Mouse (Mus musculus): ENCODE measurements around the gene Cactin. TPM values are rescaled to one million over a fixed set of nuclear protein-coding genes. Genes with fewer than 3 reads are reported as not detected.

The Cactin gene
- polyA plus RNA-seq, 1 experiment = 82.9 TPM

- TF ChIP-seq GATA1 (IDR thresholded peaks at IDR 0.05; ENCODE audit: low read length) = no peak
These were observed 16.2 kb upstream of the Cactin start for GRCm38 (mm10) chr10:81304597-81305238.

GRCm38 (mm10) chr10:81305663-81306062 is 15.2 kb upstream of the Cactin start:
- TF ChIP-seq GATA1 (IDR thresholded peaks at IDR 0.05; ENCODE audit: low read length) = no peak

- TF ChIP-seq GATA1 (IDR thresholded peaks at IDR 0.05; ENCODE audit: low read length) = no peak
These were observed 14.7 kb upstream of the Cactin start for GRCm38 (mm10) chr10:81306173-81306668.

GRCm38 (mm10) chr10:81306837-81307682 is 13.8 kb upstream of the Cactin start:
- TF ChIP-seq GATA1 (IDR thresholded peaks at IDR 0.05; ENCODE audit: low read length) = no peak

GRCm38 (mm10) chr10:81309571-81309970 is 11.3 kb upstream of the Cactin start:
- no peak for TF ChIP-seq GATA1 (IDR thresholded peaks at IDR 0.05; ENCODE audit: low read length)

GRCm38 (mm10) chr10:81313581-81313980 is 7.3 kb upstream of the Cactin start:
- TF ChIP-seq GATA1 (IDR thresholded peaks at IDR 0.05; ENCODE audit: low read length) = no peak

- no peak for TF ChIP-seq GATA1 (IDR thresholded peaks at IDR 0.05; ENCODE audit: low read length)
These were observed 6.7 kb upstream of the Cactin start for GRCm38 (mm10) chr10:81314201-81314600.

- TF ChIP-seq GATA1 (IDR thresholded peaks at IDR 0.05; ENCODE audit: low read length) = no peak
These were observed 5.3 kb upstream of the Cactin start for GRCm38 (mm10) chr10:81315587-81315986.

- no peak for TF ChIP-seq GATA1 (IDR thresholded peaks at IDR 0.05; ENCODE audit: low read length)
These were observed 4.4 kb upstream of the Cactin start for GRCm38 (mm10) chr10:81316338-81317060.

- TF ChIP-seq GATA1 (IDR thresholded peaks at IDR 0.05; ENCODE audit: low read length) = no peak
These were observed 3.6 kb upstream of the Cactin start for GRCm38 (mm10) chr10:81317273-81317672.

- TF ChIP-seq GATA1 (IDR thresholded peaks at IDR 0.05; ENCODE audit: low read length) = no peak
These were observed 2.1 kb upstream of the Cactin start for GRCm38 (mm10) chr10:81318589-81319329.

GRCm38 (mm10) chr10:81319330-81319699 is 1.6 kb upstream of the Cactin start:
- no peak for TF ChIP-seq GATA1 (IDR thresholded peaks at IDR 0.05; ENCODE audit: low read length)

- TF ChIP-seq GATA1 (IDR thresholded peaks at IDR 0.05; ENCODE audit: low read length) = no peak
These were observed 958 bp upstream of the Cactin start for GRCm38 (mm10) chr10:81319741-81320549.

GRCm38 (mm10) chr10:81321436-81321835 is 533 bp downstream of the Cactin start:
- no peak for TF ChIP-seq GATA1 (IDR thresholded peaks at IDR 0.05; ENCODE audit: low read length)
